Mouse (Mus musculus): ENCODE data around the gene Fundc1.

DNA sequence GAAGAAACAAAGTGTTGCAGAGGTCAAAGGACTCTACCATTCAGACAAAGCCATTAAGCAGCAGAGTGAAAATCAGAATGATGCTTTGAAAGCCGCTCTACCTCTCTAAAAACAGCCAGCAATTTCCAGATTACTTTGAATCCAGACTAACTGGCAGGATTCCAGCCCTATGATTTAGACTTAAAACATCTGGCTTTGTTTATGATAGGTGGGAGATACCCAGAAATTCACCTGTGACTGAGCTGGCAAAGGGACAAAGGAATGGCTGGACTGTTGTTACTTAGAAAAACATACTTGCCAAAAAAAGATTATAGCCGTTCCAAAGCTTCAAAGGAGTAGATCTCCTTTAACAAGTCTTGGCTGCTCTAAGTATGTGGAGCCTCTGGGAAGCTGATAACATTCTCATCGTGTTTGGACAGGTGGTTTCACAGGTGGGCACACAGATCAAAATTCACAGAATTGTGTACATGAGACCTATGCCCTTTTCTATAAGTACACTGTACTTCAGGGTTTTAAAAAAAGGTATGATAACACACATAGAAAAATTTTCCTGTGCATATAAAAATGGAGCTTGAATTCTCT, 60.0 kb downstream of the Fundc1 start:
- TF ChIP-seq POLR2A (IDR thresholded peaks at IDR 0.05; ENCODE audit: low read depth, low read length) (no peak), CTCF (IDR thresholded peaks at IDR 0.05; ENCODE audit: extremely low read depth, insufficient read depth, insufficient read length, insufficient replicate concordance) (no peak)

All from spleen, adult 2 months (tissue).